Mouse (Mus musculus): ENCODE measurements around the gene Tgm4. TPM values are rescaled to one million over a fixed set of nuclear protein-coding genes. Genes with fewer than 3 reads are reported as not detected.
A peak's percentile ranks its signal among the peaks of the same experiment; 100 is the strongest.

The Tgm4 gene
- polyA plus RNA-seq, 1 experiment: 0.28 TPM

- TF ChIP-seq CTCF (IDR thresholded peaks at IDR 0.05; ENCODE audit: insufficient read depth, low read length): no peak
- TF ChIP-seq POLR2A (IDR thresholded peaks at IDR 0.05; ENCODE audit: borderline replicate concordance, extremely low read depth, low read depth, low read length): no peak
- DNase-seq: no peak
- H3K4me3 ChIP-seq (replicated peaks; ENCODE audit: extremely low read depth, low read depth, low read length): no peak overlapping the region
- peaks cover 6% of the 10 kb centered on the region; the same call in 1 of the 2 replicates for H3K4me1 ChIP-seq (ENCODE audit: control insufficient read depth, insufficient read depth, low read length)
Measured at GRCm38 (mm10) chr9:123103425-123103824, 68.9 kb downstream of the Tgm4 start.

- TF ChIP-seq POLR2A (IDR thresholded peaks at IDR 0.05; ENCODE audit: borderline replicate concordance, extremely low read depth, low read depth, low read length) (no peak), CTCF (IDR thresholded peaks at IDR 0.05; ENCODE audit: insufficient read depth, low read length) (no peak)
Measured at GRCm38 (mm10) chr9:123104362-123104761, 69.8 kb downstream of the Tgm4 start.

GRCm38 (mm10) chr9:123107186-123107585, 72.7 kb downstream of the Tgm4 start:
- Histone ChIP-seq H3K4me1 (ENCODE audit: control insufficient read depth, insufficient read depth, low read length) (peaks cover 8% of the 10 kb centered on the region), H3K4me3 (replicated peaks; ENCODE audit: extremely low read depth, low read depth, low read length) (no peak overlapping the region)
- DNase-seq: no peak
- no peak for TF ChIP-seq CTCF (IDR thresholded peaks at IDR 0.05; ENCODE audit: insufficient read depth, low read length)
- no peak for TF ChIP-seq POLR2A (IDR thresholded peaks at IDR 0.05; ENCODE audit: borderline replicate concordance, extremely low read depth, low read depth, low read length)
- WGBS: 76% methylated on average over 4 of the region's 4 CpGs

More at GRCm38 (mm10) chr9:123104362-123104761, 69.8 kb downstream of the Tgm4 start:
- DNase-seq: no peak
- Histone ChIP-seq H3K4me3 (replicated peaks; ENCODE audit: extremely low read depth, low read depth, low read length) (no peak overlapping the region), H3K4me1 (ENCODE audit: control insufficient read depth, insufficient read depth, low read length) (peaks cover 6% of the 10 kb centered on the region; the same call in 1 of the 2 replicates)

GRCm38 (mm10) chr9:123109188-123109587, 74.7 kb downstream of the Tgm4 start:
- Histone ChIP-seq H3K4me1 (ENCODE audit: control insufficient read depth, insufficient read depth, low read length) (peaks cover 5% of the 10 kb centered on the region), H3K4me3 (replicated peaks; ENCODE audit: extremely low read depth, low read depth, low read length) (no peak overlapping the region)
- DNase-seq: no peak
- WGBS: 70% methylated on average over 7 of the region's 7 CpGs
- TF ChIP-seq POLR2A (IDR thresholded peaks at IDR 0.05; ENCODE audit: borderline replicate concordance, extremely low read depth, low read depth, low read length): no peak
- TF ChIP-seq CTCF (IDR thresholded peaks at IDR 0.05; ENCODE audit: insufficient read depth, low read length): no peak

- TF ChIP-seq CTCF (IDR thresholded peaks at IDR 0.05; ENCODE audit: insufficient read depth, low read length): no peak
- TF ChIP-seq POLR2A (IDR thresholded peaks at IDR 0.05; ENCODE audit: borderline replicate concordance, extremely low read depth, low read depth, low read length): no peak
- peaks cover 2% of the 10 kb centered on the region; the same call in 1 of the 2 replicates for H3K4me1 ChIP-seq (ENCODE audit: control insufficient read depth, insufficient read depth, low read length)
- WGBS: 35% methylated on average over 8 of the region's 8 CpGs
- no peak for DNase-seq
- H3K4me3 ChIP-seq (replicated peaks; ENCODE audit: extremely low read depth, low read depth, low read length): no peak overlapping the region
Measured at GRCm38 (mm10) chr9:123111751-123112221, 77.3 kb downstream of the Tgm4 start.

GRCm38 (mm10) chr9:123112805-123113521, 78.4 kb downstream of the Tgm4 start, which contains the start of the genes Zdhhc3 and Exosc7:
Gene Zdhhc3 (minus strand): TSS chr9:123113205.
Gene Exosc7 (plus strand): TSS chr9:123113215.
- TF ChIP-seq CTCF (IDR thresholded peaks at IDR 0.05; ENCODE audit: insufficient read depth, low read length): no peak
- TF ChIP-seq POLR2A (IDR thresholded peaks at IDR 0.05; ENCODE audit: borderline replicate concordance, extremely low read depth, low read depth, low read length): peak; percentile 87; the same call in 1 of the 2 replicates
- under 1% methylated on average over 79 of the region's 79 CpGs for WGBS
- H3K4me3 ChIP-seq (replicated peaks; ENCODE audit: extremely low read depth, low read depth, low read length): peak within 1 kb of the TSS; percentile 74
- peaks cover 2% of the 10 kb centered on the region; the same call in 1 of the 2 replicates for H3K4me1 ChIP-seq (ENCODE audit: control insufficient read depth, insufficient read depth, low read length)
- peak; percentile 89 for DNase-seq

- 47% methylated on average over 6 of the region's 6 CpGs for WGBS
- DNase-seq: no peak
- Histone ChIP-seq H3K4me3 (replicated peaks; ENCODE audit: extremely low read depth, low read depth, low read length) (peak overlapping the region; percentile 19), H3K4me1 (ENCODE audit: control insufficient read depth, insufficient read depth, low read length) (peaks cover 4% of the 10 kb centered on the region)
- TF ChIP-seq POLR2A (IDR thresholded peaks at IDR 0.05; ENCODE audit: borderline replicate concordance, extremely low read depth, low read depth, low read length) (no peak), CTCF (IDR thresholded peaks at IDR 0.05; ENCODE audit: insufficient read depth, low read length) (no peak)
Measured at GRCm38 (mm10) chr9:123113931-123114330, 79.4 kb downstream of the Tgm4 start.

- peaks cover 5% of the 10 kb centered on the region for H3K4me1 ChIP-seq (ENCODE audit: control insufficient read depth, insufficient read depth, low read length)
Measured at GRCm38 (mm10) chr9:123115566-123115965, 81.0 kb downstream of the Tgm4 start.

More at GRCm38 (mm10) chr9:123115566-123115965, 81.0 kb downstream of the Tgm4 start:
- no peak for DNase-seq
- TF ChIP-seq CTCF (IDR thresholded peaks at IDR 0.05; ENCODE audit: insufficient read depth, low read length): no peak
- TF ChIP-seq POLR2A (IDR thresholded peaks at IDR 0.05; ENCODE audit: borderline replicate concordance, extremely low read depth, low read depth, low read length): no peak
- H3K4me3 ChIP-seq (replicated peaks; ENCODE audit: extremely low read depth, low read depth, low read length): no peak overlapping the region
- WGBS: 86% methylated on average over 1 of the region's 1 CpGs

Other genes starting within 250 kb of the Tgm4 start
- 2.8 and 3.9 TPM in 2 replicates for gene Tcaim, start 229.2 kb upstream of the Tgm4 start, polyA plus RNA-seq (2012; rRNA removed)
- not detected in 2 replicates for gene Gm35549, start 190.7 kb upstream of the Tgm4 start, polyA plus RNA-seq (2012; rRNA removed)
- gene Zfp445, start 168.7 kb upstream of the Tgm4 start, polyA plus RNA-seq (2012; rRNA removed): 23.1 and 36.9 TPM in 2 replicates
- 2.3 and 4.0 TPM in 2 replicates for gene Zkscan7, start 149.0 kb upstream of the Tgm4 start, polyA plus RNA-seq (2012; rRNA removed)
- 1.1 and 1.7 TPM in 2 replicates for gene Zfp105, start 111.7 kb upstream of the Tgm4 start, polyA plus RNA-seq (2012; rRNA removed)
- gene 1110059G10Rik, start 83.7 kb upstream of the Tgm4 start, polyA plus RNA-seq (2012; rRNA removed): 1.3 and 2.4 TPM in 2 replicates
- gene Kif15, start 83.7 kb upstream of the Tgm4 start, polyA plus RNA-seq (2012; rRNA removed): 0.81 and 0.92 TPM in 2 replicates
- 28.4 and 30.1 TPM in 2 replicates for gene Tmem42, start 13.4 kb upstream of the Tgm4 start, polyA plus RNA-seq (2012; rRNA removed)
- gene Zdhhc3, start 78.5 kb downstream of the Tgm4 start, polyA plus RNA-seq (2012; rRNA removed): 253 and 404 TPM in 2 replicates
- gene Exosc7, start 78.5 kb downstream of the Tgm4 start, polyA plus RNA-seq (2012; rRNA removed): 57.4 and 80.6 TPM in 2 replicates
- gene Clec3b, start 116.2 kb downstream of the Tgm4 start, polyA plus RNA-seq (2012; rRNA removed): 151 and 180 TPM in 2 replicates
- 10.8 and 14.2 TPM in 2 replicates for gene Cdcp1, start 181.3 kb downstream of the Tgm4 start, polyA plus RNA-seq (2012; rRNA removed)
- 7.3 and 14.5 TPM in 2 replicates for gene Tmem158, start 226.0 kb downstream of the Tgm4 start, polyA plus RNA-seq (2012; rRNA removed)

Measured in lung, adult 2 months (tissue).